Mouse (Mus musculus) liver, adult (tissue): ENCODE results near the gene Trmt1l.

Experiments used
- GATA4 ChIP-seq: IDR thresholded peaks from 2 replicates; pipeline ENCODE4 v1.6.1; 2014; ENCODE audit warnings: mild to moderate bottlenecking, low read length; ENCODE audit not compliant: insufficient replicate concordance

Gene Trmt1l

GRCm38 (mm10) chr1:151482497-151482896 lies 54.2 kb downstream of the Trmt1l start:
- no peak for TF ChIP-seq GATA4

DNA sequence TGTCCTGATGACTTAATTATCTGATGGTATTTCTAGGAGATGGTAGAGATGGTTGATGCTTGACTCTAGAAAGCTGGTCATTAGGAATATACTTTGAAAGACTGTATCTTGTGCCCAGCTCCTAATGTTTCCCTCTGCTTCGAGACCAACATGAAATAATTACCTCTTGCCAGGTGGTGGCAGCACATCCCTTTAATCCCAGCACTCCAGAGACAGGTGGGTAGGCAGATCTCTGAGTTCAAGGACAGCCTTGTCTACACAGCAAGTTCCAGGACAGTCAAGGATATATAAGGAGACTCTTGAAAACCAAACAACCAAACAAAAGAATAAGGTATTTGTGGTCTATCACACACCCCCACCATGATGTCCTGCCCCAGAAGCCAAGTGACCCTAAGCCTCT lies 55.2 kb downstream of the Trmt1l start:
- no peak for TF ChIP-seq GATA4

DNA sequence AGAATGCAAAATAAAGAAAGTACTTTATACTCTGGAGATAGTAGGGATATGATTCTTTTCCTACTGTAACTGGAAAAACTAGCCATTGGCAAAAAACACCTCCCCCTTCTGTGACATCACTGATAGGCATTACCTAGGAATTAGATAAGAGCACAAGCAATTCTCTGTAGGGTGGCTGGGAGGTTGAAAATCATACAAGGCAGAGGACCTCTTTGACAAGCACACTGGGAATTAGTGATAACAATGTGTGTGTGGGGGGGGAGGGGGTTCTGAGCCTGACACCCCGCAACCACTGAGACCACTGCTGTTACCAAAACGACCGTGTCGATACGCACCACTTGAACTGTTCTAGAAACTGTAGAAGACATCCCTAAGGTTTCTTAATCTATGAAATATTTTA lies 56.4 kb downstream of the Trmt1l start:
- TF ChIP-seq GATA4 = no peak

- TF ChIP-seq GATA4 = no peak
These were observed 61.5 kb downstream of the Trmt1l start for GRCm38 (mm10) chr1:151489806-151490205.

DNA sequence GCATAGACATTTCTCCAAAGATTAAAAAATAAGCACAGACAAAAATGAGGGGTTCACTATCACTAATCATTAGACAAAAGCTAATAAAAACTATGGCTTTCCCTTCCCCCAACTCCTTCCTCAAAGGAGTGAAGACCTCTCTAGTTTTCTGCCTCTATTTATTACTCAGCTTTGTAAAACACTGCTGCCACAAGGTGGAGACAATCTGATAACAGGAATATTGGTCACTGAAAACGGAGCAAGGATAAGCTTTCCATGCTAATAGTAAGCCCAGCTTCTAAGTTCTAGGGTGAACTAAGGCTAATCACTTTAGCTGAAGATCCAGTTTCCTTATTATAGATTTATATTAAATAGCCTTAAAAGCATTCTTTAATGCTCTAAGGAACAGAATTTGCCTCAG lies 64.1 kb downstream of the Trmt1l start:
- TF ChIP-seq GATA4 = no peak

GRCm38 (mm10) chr1:151493826-151494225 lies 65.5 kb downstream of the Trmt1l start:
- TF ChIP-seq GATA4 = no peak

- no peak for TF ChIP-seq GATA4
These were observed 66.4 kb downstream of the Trmt1l start for GRCm38 (mm10) chr1:151494711-151495110.

DNA sequence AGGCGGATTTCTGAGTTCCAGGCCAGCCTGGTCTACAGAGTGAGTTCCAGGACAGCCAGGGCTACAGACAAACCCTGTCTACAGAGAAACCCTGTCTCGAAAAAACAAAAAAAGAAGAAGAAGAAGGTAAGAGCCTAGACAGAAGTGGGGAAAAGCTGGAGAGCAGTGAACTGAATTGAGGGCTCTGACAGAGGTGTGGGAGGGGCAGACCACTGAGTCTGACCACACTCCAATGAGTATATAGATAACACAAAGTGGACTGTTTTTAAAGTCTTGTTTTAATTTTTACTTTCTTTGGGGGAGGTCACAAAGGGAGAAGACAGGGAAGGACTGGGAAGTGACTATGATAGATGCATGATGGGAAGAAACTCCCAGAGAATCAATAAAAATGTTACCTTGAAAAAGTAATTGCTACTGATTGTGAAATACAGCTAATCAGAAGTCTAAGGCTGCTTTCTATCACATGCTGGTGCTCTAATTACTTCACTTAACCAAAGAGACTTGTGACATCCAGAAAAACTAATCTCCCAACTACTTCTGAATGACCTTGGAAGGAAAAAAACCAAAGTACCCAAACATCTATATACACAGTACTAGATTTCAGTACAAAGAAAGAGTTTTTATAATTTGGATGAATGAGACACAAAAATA lies 67.4 kb downstream of the Trmt1l start:
- no peak for TF ChIP-seq GATA4

- no peak for TF ChIP-seq GATA4
These were observed 68.7 kb downstream of the Trmt1l start for GRCm38 (mm10) chr1:151497028-151497427.

GRCm38 (mm10) chr1:151497942-151498341 lies 69.6 kb downstream of the Trmt1l start:
- TF ChIP-seq GATA4 = no peak

- TF ChIP-seq GATA4 = no peak
These were observed 70.0 kb downstream of the Trmt1l start for GRCm38 (mm10) chr1:151498381-151498780.

- TF ChIP-seq GATA4 = no peak
These were observed 71.6 kb downstream of the Trmt1l start for GRCm38 (mm10) chr1:151499815-151500501.

GRCm38 (mm10) chr1:151500531-151501361 lies 72.4 kb downstream of the Trmt1l start, which contains the start of gene Rnf2:
Gene Rnf2 (minus strand): TSS chr1:151500955.
- no peak for TF ChIP-seq GATA4
